Comparison of ENCODE assay signal across 8 mouse cellular contexts in genomic region chr10:61383021-61383714, GRCm38 (mm10). TPM values are rescaled to one million over a fixed set of nuclear protein-coding genes. Genes with fewer than 3 reads are reported as not detected.
A peak's percentile ranks its signal among the peaks of the same experiment; 100 is the strongest.
DNase-seq lines count a peak whose midpoint lies in the region; ATAC-seq and TF ChIP-seq lines count a peak whose summit lies in the region.

TSS of gene Pald1 (minus strand) at chr10:61383530.

- 1% methylated on average over 53 of the region's 60 CpGs for WGBS in forebrain, postnatal 0 days
- WGBS in lung, embryonic 15.5 days: under 1% methylated on average over 47 of the region's 60 CpGs

- H3K9ac ChIP-seq in forebrain, postnatal 0 days: peak within 1 kb of the TSS; percentile 77
- peak within 1 kb of the TSS; percentile 75 for H3K9ac ChIP-seq in lung, embryonic 15.5 days

- no peaks in the 10 kb centered on the region for H3K36me3 ChIP-seq in forebrain, postnatal 0 days (ENCODE audit: insufficient read depth)
- no peaks in the 10 kb centered on the region for H3K36me3 ChIP-seq in lung, embryonic 15.5 days

- peak; percentile 2; the same call in 1 of the 2 replicates for TF ChIP-seq CTCF in forebrain, postnatal 0 days (IDR thresholded peaks at IDR 0.05; ENCODE audit: low read depth)

- H3K4me3 ChIP-seq in forebrain, postnatal 0 days (ENCODE audit: low read depth, low read length): peak within 1 kb of the TSS; percentile 66
- H3K4me3 ChIP-seq in lung, embryonic 15.5 days: peak within 1 kb of the TSS; percentile 65

- ATAC-seq in forebrain, postnatal 0 days: peak; percentile 84
- peak; percentile 77 for ATAC-seq in lung, embryonic 15.5 days (ENCODE audit: borderline replicate concordance, extremely low read depth, low FRiP score, low TSS enrichment)
- ATAC-seq in granulocyte monocyte progenitor cell, adult 5-6 weeks (replicated peaks; ENCODE audit: poor library complexity, severe bottlenecking): no peak; the same call in 1 of the 2 replicates

- H3K27ac ChIP-seq in forebrain, postnatal 0 days (ENCODE audit: low read depth, low read length): peak within 1 kb of the TSS; percentile 50; the same call in 1 of the 2 replicates
- peak within 1 kb of the TSS; percentile 70 for H3K27ac ChIP-seq in lung, embryonic 15.5 days

- no peaks in the 10 kb centered on the region for H3K27me3 ChIP-seq in forebrain, postnatal 0 days (ENCODE audit: insufficient read depth, low read length)
- H3K27me3 ChIP-seq in lung, embryonic 15.5 days: no peaks in the 10 kb centered on the region

- H3K4me2 ChIP-seq in forebrain, postnatal 0 days (ENCODE audit: low read depth): peak within 1 kb of the TSS; percentile 89
- H3K4me2 ChIP-seq in lung, embryonic 15.5 days: peak within 1 kb of the TSS; percentile 93

- peak; percentile 86 for DNase-seq in R1 (ENCODE audit: low read depth, low spot score)
- DNase-seq in cerebellum, adult 11-12 months: peak; percentile 69
- peak; percentile 77 for DNase-seq in forebrain, postnatal 0 days
- DNase-seq in heart, postnatal 36 days: peak; percentile 78 to 81
- DNase-seq in layer of hippocampus, adult 8-10 months (ENCODE audit: low spot score in 2 of 2): peak in 1 of 2 experiments; percentile 30
- DNase-seq in ovary, postnatal 36 days (ENCODE audit: low spot score): peak; percentile 84

- no peaks in the 10 kb centered on the region for H3K9me3 ChIP-seq in forebrain, postnatal 0 days (ENCODE audit: low read length)
- H3K9me3 ChIP-seq in lung, embryonic 15.5 days: no peaks in the 10 kb centered on the region

- intact Hi-C loops in heart, postnatal 36 days (cut with DNase I): loop anchor here (2.0 kb wide), 1 partner anchor 14 kb away; no protein-coding TSS in a partner anchor

- peaks cover 13% of the 10 kb centered on the region; the same call in 1 of the 2 replicates for H3K4me1 ChIP-seq in forebrain, postnatal 0 days (ENCODE audit: insufficient read depth)
- H3K4me1 ChIP-seq in lung, embryonic 15.5 days: peaks cover 74% of the 10 kb centered on the region

RNA-seq across cellular contexts. Expression of gene Pald1, which starts in this region (rescaled TPM):
- 20.2 and 23.7 TPM in 2 replicates for total RNA-seq in forebrain, postnatal 0 days (2014; rRNA removed)
- polyA plus RNA-seq in forebrain, postnatal 0 days (2015; fragmentation: Nextera tagmentation; extraction: Ambion mirVana): 12.4 and 14.4 TPM in 2 replicates
- total RNA-seq in heart, postnatal 36 days (2021): 10 to 100 TPM; 19.9 to 21.6 TPM
- total RNA-seq in layer of hippocampus, adult 8-10 months (2022): 10 to 100 TPM; 12.8 to 22.5 (median 17.9) TPM
- 47.5 and 48.1 TPM in 2 replicates for polyA plus RNA-seq in lung, embryonic 15.5 days (2015; fragmentation: Nextera tagmentation; extraction: Ambion mirVana)
- total RNA-seq in granulocyte monocyte progenitor cell, adult 5-6 weeks (2014; fragmentation: Nextera tagmentation): not detected in 2 replicates
- not detected in 2 replicates for total RNA-seq in granulocyte monocyte progenitor cell, adult 5-6 weeks (2017)

Comparison
In these comparisons a context has a peak if more than half of its experiments do, and no peak if none do; other contexts are left out.
1. RNA of gene Pald1 (total RNA-seq): 20.2 to 23.7 TPM in forebrain, postnatal 0 days, 12.8 to 22.5 TPM in layer of hippocampus, adult 8-10 months and 19.9 to 21.6 TPM in heart, postnatal 36 days; not detected in granulocyte monocyte progenitor cell, adult 5-6 weeks; every median in the first group is over 10 times any median in the second.